Mouse (Mus musculus) lung, adult 2 months (tissue): ENCODE measurements around the gene Pilra.

Experiments used
- CTCF ChIP-seq: fragments of 200-500 bp; IDR thresholded peaks from 2 replicates; pipeline ENCODE4 v1.5.1; 2011; ENCODE audit warnings: mild to moderate bottlenecking, low read length, control low read depth; ENCODE audit not compliant: insufficient read depth
- POLR2A ChIP-seq: fragments of 200-500 bp; IDR thresholded peaks from 2 replicates; pipeline ENCODE4 v1.6.1; 2011; ENCODE audit warnings: low read depth, mild to moderate bottlenecking, control low read depth, low read length, borderline replicate concordance; ENCODE audit errors: extremely low read depth

- TF ChIP-seq CTCF (no peak), POLR2A (no peak)
Measured at GRCm38 (mm10) chr5:137883345-137883744, 47.3 kb upstream of the Pilra start.
